Mouse (Mus musculus): Measurements from ENCODE around the gene Krt15. TPM values are rescaled to one million over a fixed set of nuclear protein-coding genes. Genes with fewer than 3 reads are reported as not detected.

Gene Krt15
- total and polyA plus RNA-seq, 3 experiments: 0.21 TPM; not detected in 2

- Histone ChIP-seq H3K4me3 (replicated peaks in 1 of 3; ENCODE audit: low read depth in 2 of 3, low read length in 2 of 3, poor library complexity in 1 of 3) (no peak overlapping the region), H3K36me3 (replicated peaks in 1 of 2; ENCODE audit: control insufficient read depth in 1 of 2, insufficient read depth in 1 of 2, low read length in 1 of 2) (no peaks in the 10 kb centered on the region), H3K4me2 (ENCODE audit: insufficient read depth, low read depth, poor library complexity, severe bottlenecking) (no peak overlapping the region), H3K9ac (ENCODE audit: insufficient read depth, low read depth) (no peak overlapping the region), H3K9me3 (replicated peaks; ENCODE audit: low read length) (peaks cover 10% of the 10 kb centered on the region), H3K4me1 (ENCODE audit: control insufficient read depth in 1 of 2, insufficient read depth in 2 of 2) (no peaks in the 10 kb centered on the region), H3K27ac (ENCODE audit: insufficient read depth, low read depth) (no peak overlapping the region), H3K27me3 (replicated peaks) (peaks cover 93% of the 10 kb centered on the region), H3K79me2 (replicated peaks; ENCODE audit: control insufficient read depth, extremely low read depth, insufficient read depth, poor library complexity, severe bottlenecking) (no peaks in the 10 kb centered on the region)
- TF ChIP-seq JUND (conservative IDR thresholded peaks at IDR 0.05; ENCODE audit: low read depth, low read length) (no peak), MYC (IDR thresholded peaks at IDR 0.05; ENCODE audit: low read depth, low read length) (no peak), SMC3 (IDR thresholded peaks at IDR 0.05; ENCODE audit: low read depth, low read length) (no peak), RAD21 (IDR thresholded peaks at IDR 0.05; ENCODE audit: low read depth, low read length) (no peak), IRF4 (IDR thresholded peaks at IDR 0.05; ENCODE audit: low read depth, low read length) (no peak), SIN3A (IDR thresholded peaks at IDR 0.05; ENCODE audit: low read length) (no peak), RCOR1 (conservative IDR thresholded peaks at IDR 0.05; ENCODE audit: low read depth, low read length) (no peak), MAFK (IDR thresholded peaks at IDR 0.05; ENCODE audit: insufficient replicate concordance, low read length) (no peak)
- DNase-seq (ENCODE audit: extremely low read depth): no peak
- dilution Hi-C loops (cut with MboI; ENCODE audit: extremely low pct_ligation_motif_present, extremely low pct_unique_long_range_greater_than_20kb, low sequenced_read_pairs): no loop called here
- in situ Hi-C loops (cut with MboI; ENCODE audit: low pct_ligation_motif_present, low pct_unique_long_range_greater_than_20kb, low sequenced_read_pairs): no loop called here
These were observed 47.2 kb downstream of the Krt15 start for GRCm38 (mm10) chr11:100088378-100089025.

- in situ Hi-C loops (cut with MboI; ENCODE audit: low pct_ligation_motif_present, low pct_unique_long_range_greater_than_20kb, low sequenced_read_pairs) (no loop called here), dilution Hi-C loops (cut with MboI; ENCODE audit: extremely low pct_ligation_motif_present, extremely low pct_unique_long_range_greater_than_20kb, low sequenced_read_pairs) (no loop called here)
These were observed 47.9 kb downstream of the Krt15 start, which contains the start of gene Krt32 for GRCm38 (mm10) chr11:100087861-100088260. TSS of gene Krt32 (minus strand) at chr11:100088226.

More at GRCm38 (mm10) chr11:100087861-100088260, 47.9 kb downstream of the Krt15 start, which contains the start of gene Krt32:
- no peak within 1 kb of the TSS for H3K27ac ChIP-seq (ENCODE audit: insufficient read depth, low read depth)
- H3K4me3 ChIP-seq (replicated peaks in 1 of 3; ENCODE audit: low read depth in 2 of 3, low read length in 2 of 3, poor library complexity in 1 of 3): no peak within 1 kb of the TSS
- H3K79me2 ChIP-seq (replicated peaks; ENCODE audit: control insufficient read depth, extremely low read depth, insufficient read depth, poor library complexity, severe bottlenecking): no peaks in the 10 kb centered on the region
- H3K9me3 ChIP-seq (replicated peaks; ENCODE audit: low read length): peaks cover 10% of the 10 kb centered on the region
- no peak within 1 kb of the TSS for H3K4me2 ChIP-seq (ENCODE audit: insufficient read depth, low read depth, poor library complexity, severe bottlenecking)
- no peak for TF ChIP-seq JUN (IDR thresholded peaks at IDR 0.05; ENCODE audit: insufficient read depth, low read depth, low read length)
- TF ChIP-seq NRF1 (IDR thresholded peaks at IDR 0.05; ENCODE audit: low read depth, low read length): no peak
- TF ChIP-seq BHLHE40 (IDR thresholded peaks at IDR 0.05; ENCODE audit: low read depth, low read length): no peak
- TF ChIP-seq ZNF384 (IDR thresholded peaks at IDR 0.05; ENCODE audit: low read depth, low read length): no peak
- no peak for TF ChIP-seq JUND (conservative IDR thresholded peaks at IDR 0.05; ENCODE audit: low read depth, low read length)
- TF ChIP-seq RAD21 (IDR thresholded peaks at IDR 0.05; ENCODE audit: low read depth, low read length): no peak
- TF ChIP-seq HCFC1 (IDR thresholded peaks at IDR 0.05; ENCODE audit: low read depth, low read length): no peak
- TF ChIP-seq ZMIZ1 (IDR thresholded peaks at IDR 0.05; ENCODE audit: low read depth, low read length): no peak
- no peak for TF ChIP-seq USF1 (IDR thresholded peaks at IDR 0.05; ENCODE audit: low read depth, low read length)
- TF ChIP-seq ELF1 (IDR thresholded peaks at IDR 0.05; ENCODE audit: low read depth, low read length): no peak
- TF ChIP-seq POLR2AphosphoS2 (IDR thresholded peaks at IDR 0.05; ENCODE audit: low read depth, low read length): no peak
- TF ChIP-seq ETS1 (conservative IDR thresholded peaks at IDR 0.05; ENCODE audit: low read depth, low read length): no peak
- no peak for TF ChIP-seq IRF4 (IDR thresholded peaks at IDR 0.05; ENCODE audit: low read depth, low read length)
- no peak for TF ChIP-seq MXI1 (IDR thresholded peaks at IDR 0.05; ENCODE audit: low read depth, low read length)
- TF ChIP-seq POLR2A (IDR thresholded peaks at IDR 0.05; ENCODE audit: low read depth, low read length): no peak
- TF ChIP-seq UBTF (IDR thresholded peaks at IDR 0.05; ENCODE audit: low read depth, low read length): no peak
- no peak for TF ChIP-seq CHD2 (IDR thresholded peaks at IDR 0.05; ENCODE audit: low read length)
- TF ChIP-seq NELFE (IDR thresholded peaks at IDR 0.05; ENCODE audit: low read depth, low read length): no peak
- H3K27me3 ChIP-seq (replicated peaks): peaks cover 93% of the 10 kb centered on the region
- no peak within 1 kb of the TSS for H3K9ac ChIP-seq (ENCODE audit: insufficient read depth, low read depth)
- DNase-seq (ENCODE audit: extremely low read depth): no peak
- no peaks in the 10 kb centered on the region for H3K36me3 ChIP-seq (replicated peaks in 1 of 2; ENCODE audit: control insufficient read depth in 1 of 2, insufficient read depth in 1 of 2, low read length in 1 of 2)
- H3K4me1 ChIP-seq (ENCODE audit: control insufficient read depth in 1 of 2, insufficient read depth in 2 of 2): no peaks in the 10 kb centered on the region
